Mouse (Mus musculus): ENCODE results near the gene Olfr1496.
"Not testable (repeated sequence)": the region's sequence is repeated elsewhere in the genome, so short reads cannot be mapped to it uniquely, and the experiment has no call there.

The Olfr1496 gene

DNA sequence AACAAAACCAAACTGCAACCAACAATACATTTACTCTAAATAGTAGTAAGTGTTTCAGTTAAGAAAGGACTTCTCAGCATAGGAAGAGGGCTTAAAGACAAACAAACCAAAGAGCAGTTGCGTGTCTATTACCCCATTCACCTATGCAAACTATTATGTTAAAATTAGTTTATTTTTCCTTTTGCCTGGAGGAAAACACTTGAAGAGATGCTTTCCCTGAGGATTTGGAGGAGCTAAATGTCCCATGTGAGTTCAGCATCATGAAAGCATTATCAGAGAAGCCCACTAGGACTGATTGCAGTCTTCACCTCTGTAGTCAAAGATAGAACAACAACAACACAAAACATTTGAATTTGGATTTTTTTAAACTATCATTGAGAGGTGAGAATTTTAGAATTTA, at the start of gene Olfr1496:
Gene Olfr1496, plus strand, starts transcription at position 301 of the 400 bp plus-strand sequence.
- DNase-seq (ENCODE audit: low read depth in 1 of 2, low spot score in 2 of 2): no peak

DNA sequence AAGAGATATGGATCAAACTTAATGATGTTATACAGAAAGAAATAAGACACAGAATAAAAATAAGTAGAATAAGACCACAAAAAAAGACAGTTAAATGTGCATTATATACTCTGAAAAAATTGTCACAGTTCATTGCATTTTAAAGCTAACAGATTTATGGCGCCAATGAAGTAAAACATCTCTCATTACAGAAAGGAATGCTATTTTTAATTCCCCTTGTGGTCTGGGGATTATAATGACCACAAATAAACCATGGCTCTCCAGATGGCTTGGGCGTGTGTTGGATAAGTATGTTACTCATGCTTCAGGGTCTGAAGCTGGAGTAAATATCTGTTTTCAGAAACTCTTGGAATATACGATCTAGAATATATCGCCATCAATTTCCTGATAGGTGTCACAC, 38.2 kb upstream of the Olfr1496 start, which contains the start of gene Olfr1494:
Gene Olfr1494, plus strand, starts transcription at position 301 of the 400 bp plus-strand sequence.
- DNase-seq (ENCODE audit: low read depth in 1 of 2, low spot score in 2 of 2): no peak

DNA sequence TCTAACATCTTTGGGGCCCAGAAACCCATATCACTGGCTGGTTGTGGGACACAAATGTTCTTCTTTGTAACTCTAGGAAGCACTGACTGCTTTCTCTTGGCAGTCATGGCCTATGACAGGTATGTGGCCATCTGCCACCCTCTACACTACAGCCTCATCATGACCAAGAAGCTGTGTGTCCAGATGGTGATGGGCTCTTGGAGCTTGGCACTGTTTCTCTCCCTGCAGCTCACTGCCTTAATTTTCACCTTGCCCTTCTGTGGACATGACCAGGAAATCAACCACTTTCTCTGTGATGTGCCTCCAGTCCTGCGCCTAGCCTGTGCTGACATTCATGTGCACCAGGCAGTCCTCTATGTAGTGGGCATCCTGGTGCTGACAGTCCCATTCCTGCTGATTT, 28.3 kb upstream of the Olfr1496 start:
- no peak for DNase-seq (ENCODE audit: low read depth in 1 of 2, low spot score in 2 of 2)

GRCm38 (mm10) chr19:13764306-13764705, 13.4 kb upstream of the Olfr1496 start, which contains the start of gene Olfr1495:
TSS of gene Olfr1495 (plus strand) at chr19:13764606.
- DNase-seq (ENCODE audit: low read depth in 1 of 2, low spot score in 2 of 2): no peak

DNA sequence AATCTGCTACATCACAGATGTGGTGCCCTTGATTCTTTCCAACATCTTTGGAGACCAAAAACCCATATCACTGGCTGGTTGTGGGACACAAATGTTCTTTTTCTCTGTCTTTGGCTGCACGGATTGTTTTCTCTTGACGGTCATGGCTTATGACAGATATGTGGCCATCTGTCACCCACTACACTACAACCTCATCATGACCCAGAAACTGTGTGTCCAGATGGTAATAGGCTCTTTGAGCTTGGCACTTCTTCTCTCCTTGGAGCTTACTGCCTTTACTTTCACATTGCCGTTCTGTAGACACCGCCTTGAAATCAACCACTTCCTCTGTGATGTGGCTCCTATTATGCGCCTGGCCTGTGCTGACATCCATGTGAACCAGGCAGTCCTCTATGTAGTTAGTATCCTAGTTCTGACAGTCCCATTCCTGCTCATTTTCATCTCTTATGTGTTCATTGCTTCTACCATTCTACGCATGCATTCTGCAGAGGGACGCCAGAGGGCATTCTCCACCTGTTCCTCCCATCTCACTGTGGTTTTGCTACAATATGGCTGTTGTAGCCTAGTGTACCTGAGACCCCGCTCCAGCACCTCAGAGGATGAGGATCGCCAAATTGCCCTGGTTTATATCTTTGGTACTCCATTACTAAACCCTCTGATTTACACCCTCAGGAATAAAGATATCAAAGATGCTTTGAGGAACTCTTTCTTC, 9.0 kb upstream of the Olfr1496 start:
- DNase-seq (ENCODE audit: low read depth in 1 of 2, low spot score in 2 of 2): no peak

GRCm38 (mm10) chr19:13798102-13798501, 20.4 kb downstream of the Olfr1496 start, which contains the start of gene Olfr1497:
TSS of gene Olfr1497 (minus strand) at chr19:13798202.
- no peak for DNase-seq (ENCODE audit: low read depth in 1 of 2, low spot score in 2 of 2)

DNA sequence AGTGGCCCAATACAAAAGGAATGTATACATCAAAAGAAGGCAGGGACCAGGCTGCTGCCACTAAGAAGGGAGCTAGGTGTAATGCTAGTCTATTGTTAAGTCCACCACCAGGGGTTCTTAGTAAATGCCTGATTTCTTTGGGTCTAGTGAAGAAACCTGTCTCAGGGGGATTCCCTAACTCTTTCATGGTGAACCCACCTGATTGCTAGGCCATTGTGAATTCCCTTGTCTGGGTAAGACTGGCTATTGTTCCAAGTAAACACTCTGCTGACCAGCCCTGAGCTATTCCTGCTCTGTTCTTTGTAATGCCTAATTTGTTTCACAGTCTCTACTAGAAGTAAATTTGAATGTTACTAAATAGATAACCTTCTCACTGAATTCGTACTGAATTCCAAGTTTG, 27.8 kb downstream of the Olfr1496 start:
- DNase-seq (ENCODE audit: low read depth in 1 of 2, low spot score in 2 of 2): not testable (repeated sequence)

DNA sequence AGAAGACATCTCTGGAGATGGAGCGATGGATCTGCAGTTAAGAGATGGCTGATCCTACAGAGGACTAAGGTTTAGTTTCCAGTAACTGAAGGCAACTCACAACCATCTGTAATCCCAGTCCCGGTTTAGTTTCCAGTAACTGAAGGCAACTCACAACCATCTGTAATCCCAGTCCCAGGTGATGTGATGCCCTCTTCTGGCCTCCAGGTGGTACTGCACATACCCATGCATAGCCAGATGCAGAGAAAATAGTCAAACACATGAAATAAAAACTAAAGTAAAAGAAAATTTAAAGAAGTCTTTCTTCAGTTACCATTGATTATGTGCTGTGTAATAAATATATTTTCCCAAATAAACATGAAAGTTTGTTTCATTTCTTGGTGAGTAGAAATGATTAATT, 35.1 kb downstream of the Olfr1496 start:
- no peak for DNase-seq (ENCODE audit: low read depth in 1 of 2, low spot score in 2 of 2)

DNA sequence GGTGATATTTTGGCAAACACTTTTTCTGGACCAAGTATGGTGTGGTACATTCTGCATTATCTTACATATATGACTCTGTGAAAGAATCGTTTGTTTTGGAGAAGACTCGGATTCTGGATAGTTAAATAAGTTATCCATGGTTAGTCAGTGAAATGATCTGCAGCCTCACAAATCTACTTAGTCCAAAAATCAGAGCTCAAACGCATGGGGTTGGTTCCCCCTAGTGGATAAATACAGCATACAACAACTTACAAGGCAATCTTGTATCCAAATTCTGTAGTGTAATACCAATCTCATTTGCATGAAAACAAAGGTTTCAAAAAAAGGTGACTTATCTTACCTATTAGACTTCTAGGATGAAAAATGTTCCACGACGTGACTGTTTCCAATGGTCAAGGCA, 41.1 kb downstream of the Olfr1496 start:
- DNase-seq (ENCODE audit: low read depth in 1 of 2, low spot score in 2 of 2): no peak

GRCm38 (mm10) chr19:13819347-13819746, 41.7 kb downstream of the Olfr1496 start, which contains the start of gene Olfr1499:
TSS of gene Olfr1499 (minus strand) at chr19:13819447.
- DNase-seq (ENCODE audit: low read depth in 1 of 2, low spot score in 2 of 2): no peak

GRCm38 (mm10) chr19:13820847-13821246, 43.2 kb downstream of the Olfr1496 start:
- DNase-seq (ENCODE audit: low read depth in 1 of 2, low spot score in 2 of 2): no peak

- no peak for DNase-seq (ENCODE audit: low read depth in 1 of 2, low spot score in 2 of 2)
Measured at GRCm38 (mm10) chr19:13828447-13828846, 50.8 kb downstream of the Olfr1496 start.

- no peak for DNase-seq (ENCODE audit: low read depth in 1 of 2, low spot score in 2 of 2)
Measured at GRCm38 (mm10) chr19:13830388-13830787, 52.7 kb downstream of the Olfr1496 start, which contains the start of gene Olfr1500. TSS of gene Olfr1500 (minus strand) at chr19:13830488.

Data from monocyte, adult 2 months (primary cell).